Mouse (Mus musculus) kidney, adult 2 months (tissue): ENCODE data around the gene Wdr90. TPM values are rescaled to one million over a fixed set of nuclear protein-coding genes. Genes with fewer than 3 reads are reported as not detected.

Experiments
- DNase-seq: peaks from one replicate; pipeline ENCODE4 v3.0.0; 2021
- H3K27ac ChIP-seq: fragments of 200-500 bp; 2 replicates; pipeline ENCODE4 v1.5.1; 2012; ENCODE audit warnings: low read depth, low read length, control low read depth, inconsistent platforms; ENCODE audit not compliant: insufficient read depth
- H3K27me3 ChIP-seq: fragments of 200-500 bp; replicated peaks from 2 replicates; pipeline ENCODE4 v1.6.1; 2012; ENCODE audit warnings: mild to moderate bottlenecking, moderate library complexity, low read length, inconsistent platforms; ENCODE audit not compliant: control insufficient read depth, insufficient read depth
- H3K36me3 ChIP-seq: fragments of 200-500 bp; 2 replicates; pipeline ENCODE4 v1.6.1; 2012; ENCODE audit warnings: mild to moderate bottlenecking, moderate library complexity, low read length, inconsistent platforms; ENCODE audit not compliant: control insufficient read depth, insufficient read depth
- H3K4me1 ChIP-seq: fragments of 200-500 bp; 2 replicates; pipeline ENCODE4 v1.6.1; 2011; ENCODE audit warnings: low read length; ENCODE audit not compliant: control insufficient read depth, insufficient read depth
- H3K4me3 ChIP-seq: fragments of 200-500 bp; 2 replicates; pipeline ENCODE4 v1.5.1; 2011; ENCODE audit warnings: mild to moderate bottlenecking, low read depth, low read length, control low read depth; ENCODE audit not compliant: insufficient read depth
- CTCF ChIP-seq: fragments of 200-500 bp; conservative IDR thresholded peaks from 2 replicates; pipeline ENCODE4 v1.5.1; 2011; ENCODE audit warnings: low read depth, mild to moderate bottlenecking, control low read depth, low read length, moderate library complexity, mixed read lengths; ENCODE audit not compliant: insufficient read depth, insufficient read length
- POLR2A ChIP-seq: fragments of 200-500 bp; IDR thresholded peaks from one replicate; pipeline ENCODE4 v1.6.1; 2011; ENCODE audit warnings: low read depth, low read length, control low read depth
- WGBS: fragments of 180-500 bp; shearing (Covaris S2); methylation state at CpG from one replicate; pipeline ENCODE4 v1.1.7; 2018; 5-methylcytosine and 5-hydroxymethylcytosine counted together
- polyA plus RNA-seq: library from polyadenylated mRNA; depleted of rRNA; stranded (reverse); fragments of >200 nt; gene quantifications from 2 replicates; pipeline ENCODE4 v1.2.3, GENCODE M21; 2012

The Wdr90 gene
- polyA plus RNA-seq, 1 experiment, result 23.8 TPM

- Histone ChIP-seq H3K4me1 (peaks cover 35% of the 10 kb centered on the region; the same call in 1 of the 2 replicates), H3K27ac (no peak overlapping the region), H3K27me3 (no peaks in the 10 kb centered on the region), H3K4me3 (no peak overlapping the region), H3K36me3 (no peaks in the 10 kb centered on the region)
- TF ChIP-seq CTCF (no peak), POLR2A (no peak)
- 86% methylated on average over 3 of the region's 3 CpGs for WGBS
- DNase-seq, result no peak
These were observed 15.7 kb upstream of the Wdr90 start for GRCm38 (mm10) chr17:25877025-25877424.

GRCm38 (mm10) chr17:25876347-25876915 is 15.1 kb upstream of the Wdr90 start:
- TF ChIP-seq CTCF (no peak), POLR2A (no peak)
- Histone ChIP-seq H3K4me3 (peak overlapping the region; percentile 99), H3K4me1 (peaks cover 39% of the 10 kb centered on the region; the same call in 1 of the 2 replicates), H3K27ac (peak overlapping the region; percentile 91), H3K36me3 (no peaks in the 10 kb centered on the region), H3K27me3 (no peaks in the 10 kb centered on the region)
- 43% methylated on average over 10 of the region's 10 CpGs for WGBS
- DNase-seq, result peak; percentile 89

DNA sequence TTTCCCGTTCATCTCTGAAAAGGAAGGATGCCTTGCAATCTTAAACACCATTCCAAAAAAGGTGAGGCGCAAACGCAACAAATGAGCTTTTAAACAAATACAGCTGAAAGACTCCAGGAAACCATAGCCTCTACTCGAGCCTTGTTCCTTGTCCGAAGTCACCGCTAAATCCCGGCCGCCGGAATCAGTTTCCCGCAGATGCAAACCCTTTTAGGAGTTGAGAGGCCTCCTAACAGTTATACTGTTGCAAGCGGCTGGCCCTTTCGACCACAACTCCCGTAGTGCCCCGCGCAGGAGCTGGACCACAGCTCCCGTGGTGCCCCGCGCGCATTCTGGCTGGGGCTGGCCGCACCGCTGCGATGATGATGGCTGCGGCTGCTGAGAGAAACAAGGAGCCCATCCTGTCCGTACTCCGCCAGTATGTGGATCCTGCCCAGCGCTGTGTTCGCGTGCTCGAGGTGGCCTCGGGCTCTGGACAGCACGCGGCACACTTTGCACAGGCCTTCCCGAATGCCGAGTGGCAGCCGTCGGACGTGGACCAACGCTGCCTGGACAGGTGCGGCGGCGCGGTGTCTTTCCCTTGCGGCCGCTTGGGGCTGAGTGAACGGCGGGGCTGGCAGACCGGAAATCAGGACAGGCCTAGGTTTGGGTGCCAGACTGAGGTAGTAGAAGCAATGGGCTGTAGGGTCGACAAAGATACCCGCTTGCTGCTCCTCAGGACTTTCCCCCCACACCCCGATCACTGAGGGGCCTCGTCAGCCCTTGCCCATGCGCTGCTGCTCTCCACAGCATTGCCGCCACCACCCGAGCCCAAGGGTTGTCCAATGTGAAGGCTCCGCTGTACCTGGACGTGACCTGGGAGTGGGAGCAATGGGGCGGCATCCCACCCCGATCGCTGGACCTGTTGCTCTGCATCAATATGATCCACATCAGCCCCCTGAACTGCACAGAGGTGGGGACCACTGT is 14.2 kb upstream of the Wdr90 start:
- WGBS, result 1% methylated on average over 59 of the region's 59 CpGs
- H3K4me1 ChIP-seq, result peaks cover 36% of the 10 kb centered on the region; the same call in 1 of the 2 replicates
- H3K4me3 ChIP-seq, result peak overlapping the region; percentile 99
- no peaks in the 10 kb centered on the region for H3K36me3 ChIP-seq
- DNase-seq, result peak; percentile 94
- H3K27me3 ChIP-seq, result no peaks in the 10 kb centered on the region
- H3K27ac ChIP-seq, result peak overlapping the region; percentile 91
- TF ChIP-seq CTCF, result no peak
- peak; percentile 82 for TF ChIP-seq POLR2A

GRCm38 (mm10) chr17:25874721-25875170 is 13.4 kb upstream of the Wdr90 start, which contains the start of gene Mettl26:
Gene Mettl26 (plus strand): TSS chr17:25875074.
- peak; percentile 96 for DNase-seq
- no peaks in the 10 kb centered on the region for H3K27me3 ChIP-seq
- WGBS, result under 1% methylated on average over 25 of the region's 25 CpGs
- H3K4me1 ChIP-seq, result peaks cover 36% of the 10 kb centered on the region; the same call in 1 of the 2 replicates
- H3K36me3 ChIP-seq, result no peaks in the 10 kb centered on the region
- TF ChIP-seq CTCF (no peak), POLR2A (no peak)
- peak within 1 kb of the TSS; percentile 99 for H3K4me3 ChIP-seq
- H3K27ac ChIP-seq, result peak within 1 kb of the TSS; percentile 91

DNA sequence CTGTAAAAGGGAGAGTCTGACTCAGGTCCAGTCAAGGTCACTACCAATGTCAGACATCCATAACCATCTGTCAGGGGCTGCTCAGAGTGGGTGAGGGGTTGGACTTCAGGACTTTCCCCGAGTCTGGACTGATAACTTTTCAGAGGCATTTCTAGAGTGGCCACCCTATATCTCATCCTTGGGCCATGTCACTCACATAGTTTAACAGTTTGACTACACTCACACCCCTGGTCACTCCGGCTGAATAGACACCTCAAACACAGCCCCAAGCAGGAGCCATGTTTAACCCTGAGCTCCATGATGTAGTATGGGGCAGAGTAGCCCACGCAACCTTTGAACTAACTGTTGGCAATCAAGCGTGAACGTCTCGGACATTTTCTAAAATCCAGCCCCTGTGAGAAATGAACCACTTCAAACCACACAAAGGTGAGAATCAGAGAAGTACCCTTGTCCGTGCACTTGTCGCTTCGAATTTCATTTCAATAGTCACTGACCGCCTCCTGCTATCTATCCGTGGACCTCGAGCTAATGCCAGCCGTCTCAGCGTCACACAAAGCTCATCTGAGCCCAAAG is 12.9 kb upstream of the Wdr90 start:
- Histone ChIP-seq H3K27me3 (no peaks in the 10 kb centered on the region), H3K27ac (peak overlapping the region; percentile 91), H3K4me3 (peak overlapping the region; percentile 99), H3K36me3 (no peaks in the 10 kb centered on the region), H3K4me1 (peaks cover 36% of the 10 kb centered on the region; the same call in 1 of the 2 replicates)
- 13% methylated on average over 14 of the region's 14 CpGs for WGBS
- DNase-seq, result peak; percentile 78
- TF ChIP-seq POLR2A (no peak), CTCF (no peak)

GRCm38 (mm10) chr17:25873405-25874147 is 12.3 kb upstream of the Wdr90 start:
- TF ChIP-seq POLR2A, result no peak
- TF ChIP-seq CTCF, result no peak
- 77% methylated on average over 11 of the region's 11 CpGs for WGBS
- H3K4me3 ChIP-seq, result no peak overlapping the region
- H3K27ac ChIP-seq, result peak overlapping the region; percentile 91
- DNase-seq, result no peak
- H3K4me1 ChIP-seq, result peaks cover 38% of the 10 kb centered on the region; the same call in 1 of the 2 replicates
- H3K27me3 ChIP-seq, result no peaks in the 10 kb centered on the region
- no peaks in the 10 kb centered on the region for H3K36me3 ChIP-seq
